Mouse (Mus musculus): Measurements from ENCODE around the gene Rbm8a.

DNA sequence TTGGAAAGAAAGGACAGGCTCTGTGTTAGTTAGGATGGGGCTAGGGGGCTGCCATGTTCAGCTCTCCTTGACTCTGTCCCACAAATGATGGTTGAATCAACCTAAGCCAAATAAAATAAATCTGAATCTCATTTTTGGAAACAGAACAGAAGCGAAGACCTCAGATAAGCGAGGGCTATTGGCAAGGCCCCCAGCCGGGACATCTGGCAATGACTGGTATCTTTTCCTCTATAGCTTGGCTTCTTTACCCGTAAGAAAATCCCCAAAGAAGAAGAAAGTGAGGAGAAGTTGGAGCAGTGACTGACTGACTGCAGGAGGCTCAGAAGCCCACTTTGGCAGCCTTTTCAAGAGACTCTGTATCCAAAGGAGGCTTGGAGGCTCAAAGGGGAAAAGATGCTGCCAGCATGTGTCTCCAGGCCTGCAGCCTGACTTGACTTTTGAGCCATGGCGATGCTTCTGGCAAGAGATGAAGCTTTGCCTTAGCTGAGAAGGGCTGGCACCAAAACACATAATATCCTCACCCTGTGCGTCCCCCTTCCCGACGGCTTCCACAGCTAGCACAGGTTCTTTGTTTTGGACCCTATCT is 33.1 kb downstream of the Rbm8a start:
- TF ChIP-seq CTCF (IDR thresholded peaks at IDR 0.05; ENCODE audit: borderline replicate concordance, extremely low read depth, insufficient read depth, insufficient read length) (no peak), POLR2A (IDR thresholded peaks at IDR 0.05; ENCODE audit: borderline replicate concordance, extremely low read depth, insufficient read depth, insufficient read length, poor library complexity, severe bottlenecking) (no peak)
